Mouse (Mus musculus): Measurements from ENCODE around the gene Cd200r2.

- TF ChIP-seq POLR2A (IDR thresholded peaks at IDR 0.05; ENCODE audit: insufficient read depth, low read length) (no peak), CTCF (IDR thresholded peaks at IDR 0.05; ENCODE audit: low read depth, low read length) (no peak), EP300 (IDR thresholded peaks at IDR 0.05; ENCODE audit: insufficient read depth, low read depth, low read length) (no peak)
Measured at GRCm38 (mm10) chr16:44962296-44962695, 95.4 kb downstream of the Cd200r2 start.
